Mouse (Mus musculus): ENCODE results near the gene Tnfrsf21. TPM values are rescaled to one million over a fixed set of nuclear protein-coding genes. Genes with fewer than 3 reads are reported as not detected.
A peak's percentile ranks its signal among the peaks of the same experiment; 100 is the strongest.

The Tnfrsf21 gene
- polyA plus RNA-seq, 1 experiment from 2014 or later, result 14.2 TPM

GRCm38 (mm10) chr17:43035386-43035785, 19.0 kb downstream of the Tnfrsf21 start:
- WGBS, result 62% methylated on average over 2 of the region's 2 CpGs
- H3K9me3 ChIP-seq (ENCODE audit: control insufficient read depth, low read length), result no peaks in the 10 kb centered on the region
- 0 out of 2 replicates have a peak, but pooled peaks cover 3% of the 10 kb centered on the region for H3K4me1 ChIP-seq (ENCODE audit: control insufficient read depth, insufficient read depth, low read length)
- no peaks in the 10 kb centered on the region for H3K27me3 ChIP-seq (replicated peaks; ENCODE audit: control insufficient read depth, insufficient read depth, low read length)
- H3K36me3 ChIP-seq (ENCODE audit: control insufficient read depth, insufficient read depth, low read length), result peaks cover 8% of the 10 kb centered on the region; the same call in 1 of the 2 replicates
- H3K27ac ChIP-seq (ENCODE audit: low read length), result no peak overlapping the region
- no peak overlapping the region for H3K4me2 ChIP-seq (ENCODE audit: low read depth, low read length)
- H3K4me3 ChIP-seq (ENCODE audit: low read length), result no peak overlapping the region
- ATAC-seq, result 0 out of 2 replicates have a peak, but pooled peaks have one; percentile 28
- no peak overlapping the region for H3K9ac ChIP-seq (ENCODE audit: low read depth, low read length)

- Histone ChIP-seq H3K9me3 (ENCODE audit: control insufficient read depth, low read length) (no peaks in the 10 kb centered on the region), H3K36me3 (ENCODE audit: control insufficient read depth, insufficient read depth, low read length) (peaks cover 8% of the 10 kb centered on the region; the same call in 1 of the 2 replicates), H3K4me2 (ENCODE audit: low read depth, low read length) (no peak overlapping the region), H3K27me3 (replicated peaks; ENCODE audit: control insufficient read depth, insufficient read depth, low read length) (no peaks in the 10 kb centered on the region), H3K27ac (ENCODE audit: low read length) (no peak overlapping the region), H3K4me1 (ENCODE audit: control insufficient read depth, insufficient read depth, low read length) (0 out of 2 replicates have a peak, but pooled peaks cover 3% of the 10 kb centered on the region), H3K9ac (ENCODE audit: low read depth, low read length) (no peak overlapping the region), H3K4me3 (ENCODE audit: low read length) (no peak overlapping the region)
- WGBS, result 78% methylated on average over 10 of the region's 10 CpGs
- peak; percentile 74 for ATAC-seq
Measured at GRCm38 (mm10) chr17:43036058-43036757, 19.9 kb downstream of the Tnfrsf21 start.

- H3K36me3 ChIP-seq (ENCODE audit: control insufficient read depth, insufficient read depth, low read length), result peaks cover 8% of the 10 kb centered on the region; the same call in 1 of the 2 replicates
- H3K27ac ChIP-seq (ENCODE audit: low read length), result no peak overlapping the region
- H3K4me1 ChIP-seq (ENCODE audit: control insufficient read depth, insufficient read depth, low read length), result 0 out of 2 replicates have a peak, but pooled peaks cover 3% of the 10 kb centered on the region
- WGBS, result 84% methylated on average over 3 of the region's 3 CpGs
- no peak overlapping the region for H3K4me3 ChIP-seq (ENCODE audit: low read length)
- H3K4me2 ChIP-seq (ENCODE audit: low read depth, low read length), result no peak overlapping the region
- H3K9ac ChIP-seq (ENCODE audit: low read depth, low read length), result no peak overlapping the region
- H3K9me3 ChIP-seq (ENCODE audit: control insufficient read depth, low read length), result no peaks in the 10 kb centered on the region; the same call in 1 of the 2 replicates
- no peaks in the 10 kb centered on the region for H3K27me3 ChIP-seq (replicated peaks; ENCODE audit: control insufficient read depth, insufficient read depth, low read length)
- ATAC-seq, result no peak
Measured at GRCm38 (mm10) chr17:43040571-43040970, 24.2 kb downstream of the Tnfrsf21 start.

- no peak overlapping the region for H3K4me3 ChIP-seq (ENCODE audit: low read length)
- no peak overlapping the region for H3K27ac ChIP-seq (ENCODE audit: low read length)
- no peaks in the 10 kb centered on the region for H3K36me3 ChIP-seq (ENCODE audit: control insufficient read depth, insufficient read depth, low read length)
- H3K9me3 ChIP-seq (ENCODE audit: control insufficient read depth, low read length), result no peaks in the 10 kb centered on the region
- H3K27me3 ChIP-seq (replicated peaks; ENCODE audit: control insufficient read depth, insufficient read depth, low read length), result no peaks in the 10 kb centered on the region
- no peak for ATAC-seq
- no peak overlapping the region for H3K4me2 ChIP-seq (ENCODE audit: low read depth, low read length)
- H3K4me1 ChIP-seq (ENCODE audit: control insufficient read depth, insufficient read depth, low read length), result no peaks in the 10 kb centered on the region
- no peak overlapping the region for H3K9ac ChIP-seq (ENCODE audit: low read depth, low read length)
- 85% methylated on average over 2 of the region's 2 CpGs for WGBS
Measured at GRCm38 (mm10) chr17:43050619-43051018, 34.3 kb downstream of the Tnfrsf21 start.

- Histone ChIP-seq H3K4me2 (ENCODE audit: low read depth, low read length) (no peak overlapping the region), H3K9me3 (ENCODE audit: control insufficient read depth, low read length) (no peaks in the 10 kb centered on the region), H3K27me3 (replicated peaks; ENCODE audit: control insufficient read depth, insufficient read depth, low read length) (no peaks in the 10 kb centered on the region), H3K4me1 (ENCODE audit: control insufficient read depth, insufficient read depth, low read length) (no peaks in the 10 kb centered on the region), H3K9ac (ENCODE audit: low read depth, low read length) (no peak overlapping the region), H3K4me3 (ENCODE audit: low read length) (no peak overlapping the region), H3K36me3 (ENCODE audit: control insufficient read depth, insufficient read depth, low read length) (no peaks in the 10 kb centered on the region), H3K27ac (ENCODE audit: low read length) (no peak overlapping the region)
- ATAC-seq, result no peak
- 92% methylated on average over 1 of the region's 1 CpGs for WGBS
Measured at GRCm38 (mm10) chr17:43052791-43053190, 36.4 kb downstream of the Tnfrsf21 start.

- Histone ChIP-seq H3K36me3 (ENCODE audit: control insufficient read depth, insufficient read depth, low read length) (no peaks in the 10 kb centered on the region), H3K9ac (ENCODE audit: low read depth, low read length) (no peak overlapping the region), H3K4me2 (ENCODE audit: low read depth, low read length) (no peak overlapping the region), H3K27ac (ENCODE audit: low read length) (no peak overlapping the region), H3K9me3 (ENCODE audit: control insufficient read depth, low read length) (no peaks in the 10 kb centered on the region), H3K4me3 (ENCODE audit: low read length) (no peak overlapping the region), H3K27me3 (replicated peaks; ENCODE audit: control insufficient read depth, insufficient read depth, low read length) (no peaks in the 10 kb centered on the region), H3K4me1 (ENCODE audit: control insufficient read depth, insufficient read depth, low read length) (no peaks in the 10 kb centered on the region)
- 94% methylated on average over 10 of the region's 10 CpGs for WGBS
- ATAC-seq, result no peak
Measured at GRCm38 (mm10) chr17:43053943-43054342, 37.6 kb downstream of the Tnfrsf21 start.

- WGBS, result 72% methylated on average over 11 of the region's 11 CpGs
- no peak overlapping the region for H3K4me2 ChIP-seq (ENCODE audit: low read depth, low read length)
- H3K27me3 ChIP-seq (replicated peaks; ENCODE audit: control insufficient read depth, insufficient read depth, low read length), result no peaks in the 10 kb centered on the region
- H3K4me3 ChIP-seq (ENCODE audit: low read length), result no peak overlapping the region
- no peaks in the 10 kb centered on the region for H3K36me3 ChIP-seq (ENCODE audit: control insufficient read depth, insufficient read depth, low read length)
- H3K27ac ChIP-seq (ENCODE audit: low read length), result no peak overlapping the region
- H3K9ac ChIP-seq (ENCODE audit: low read depth, low read length), result no peak overlapping the region
- no peaks in the 10 kb centered on the region for H3K4me1 ChIP-seq (ENCODE audit: control insufficient read depth, insufficient read depth, low read length)
- ATAC-seq, result no peak
- H3K9me3 ChIP-seq (ENCODE audit: control insufficient read depth, low read length), result no peaks in the 10 kb centered on the region
Measured at GRCm38 (mm10) chr17:43058277-43059025, 42.1 kb downstream of the Tnfrsf21 start.

- Histone ChIP-seq H3K4me2 (ENCODE audit: low read depth, low read length) (no peak overlapping the region), H3K4me1 (ENCODE audit: control insufficient read depth, insufficient read depth, low read length) (no peaks in the 10 kb centered on the region), H3K27ac (ENCODE audit: low read length) (no peak overlapping the region), H3K9ac (ENCODE audit: low read depth, low read length) (no peak overlapping the region), H3K9me3 (ENCODE audit: control insufficient read depth, low read length) (no peaks in the 10 kb centered on the region), H3K4me3 (ENCODE audit: low read length) (no peak overlapping the region), H3K36me3 (ENCODE audit: control insufficient read depth, insufficient read depth, low read length) (no peaks in the 10 kb centered on the region), H3K27me3 (replicated peaks; ENCODE audit: control insufficient read depth, insufficient read depth, low read length) (no peaks in the 10 kb centered on the region)
- ATAC-seq, result no peak
- 94% methylated on average over 6 of the region's 6 CpGs for WGBS
Measured at GRCm38 (mm10) chr17:43064705-43065104, 48.4 kb downstream of the Tnfrsf21 start.

GRCm38 (mm10) chr17:43068846-43069553, 52.6 kb downstream of the Tnfrsf21 start:
- Histone ChIP-seq H3K4me3 (ENCODE audit: low read length) (no peak overlapping the region), H3K4me2 (ENCODE audit: low read depth, low read length) (no peak overlapping the region), H3K36me3 (ENCODE audit: control insufficient read depth, insufficient read depth, low read length) (no peaks in the 10 kb centered on the region), H3K4me1 (ENCODE audit: control insufficient read depth, insufficient read depth, low read length) (0 out of 2 replicates have a peak, but pooled peaks cover 5% of the 10 kb centered on the region), H3K27ac (ENCODE audit: low read length) (peak overlapping the region; percentile 41), H3K9ac (ENCODE audit: low read depth, low read length) (no peak overlapping the region), H3K27me3 (replicated peaks; ENCODE audit: control insufficient read depth, insufficient read depth, low read length) (no peaks in the 10 kb centered on the region), H3K9me3 (ENCODE audit: control insufficient read depth, low read length) (no peaks in the 10 kb centered on the region)
- 67% methylated on average over 7 of the region's 7 CpGs for WGBS
- ATAC-seq, result peak; percentile 58
